Comparison of ENCODE assay signal across 8 mouse cellular contexts in the genomic region with DNA sequence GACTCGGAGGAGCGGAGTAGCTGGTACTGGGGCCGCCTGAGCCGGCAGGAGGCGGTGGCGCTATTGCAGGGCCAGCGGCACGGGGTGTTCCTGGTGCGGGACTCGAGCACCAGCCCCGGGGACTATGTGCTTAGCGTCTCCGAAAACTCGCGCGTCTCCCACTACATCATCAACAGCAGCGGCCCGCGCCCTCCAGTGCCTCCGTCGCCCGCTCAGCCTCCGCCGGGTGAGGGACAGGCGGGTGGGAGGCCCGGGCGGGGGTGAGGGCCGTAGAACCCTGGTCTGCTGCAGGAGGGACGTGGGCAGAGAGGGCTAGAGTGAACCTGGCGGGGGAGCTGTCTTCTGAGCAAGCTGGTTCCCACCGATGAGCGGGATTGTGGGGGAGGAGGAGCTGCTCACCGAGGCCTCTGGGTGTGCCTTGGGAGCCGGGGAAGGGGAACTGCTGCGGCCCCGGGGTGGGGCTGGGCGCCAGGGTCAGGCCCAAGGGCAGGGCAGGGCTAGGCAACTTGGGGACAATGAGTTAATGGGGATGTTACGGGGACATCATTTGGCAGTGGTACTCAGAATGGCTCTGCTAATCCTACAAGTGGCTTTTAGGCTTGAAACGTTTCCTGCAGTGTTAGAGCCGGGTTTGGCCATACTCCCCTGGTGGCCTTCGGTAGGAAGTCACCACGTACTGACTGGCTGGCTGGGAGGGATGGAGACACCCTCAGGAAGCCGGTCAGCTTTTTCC. TPM values are rescaled to one million over a fixed set of nuclear protein-coding genes. Genes with fewer than 3 reads are reported as not detected.
DNase-seq lines count a peak whose midpoint lies in the region; ATAC-seq and TF ChIP-seq lines count a peak whose summit lies in the region.

No protein-coding gene starts in this region.

- TF ChIP-seq POLR2A in cortical plate, adult 2 months (IDR thresholded peaks at IDR 0.05; ENCODE audit: extremely low read depth, insufficient read depth, low read length): no peak

- no peaks in the 10 kb centered on the region for H3K9me3 ChIP-seq in intestine, embryonic 15.5 days
- H3K9me3 ChIP-seq in limb, embryonic 15.5 days: no peaks in the 10 kb centered on the region
- H3K9me3 ChIP-seq in midbrain, embryonic 15.5 days: no peaks in the 10 kb centered on the region

- no peak for TF ChIP-seq CTCF in cortical plate, adult 2 months (IDR thresholded peaks at IDR 0.05; ENCODE audit: extremely low read depth, insufficient read depth, low read length)

- peak overlapping the region; percentile 95 for H3K4me3 ChIP-seq in cortical plate, adult 2 months (ENCODE audit: insufficient read depth, low read length)
- peak overlapping the region; percentile 100 for H3K4me3 ChIP-seq in intestine, embryonic 15.5 days (replicated peaks)
- peak overlapping the region; percentile 98 for H3K4me3 ChIP-seq in limb, embryonic 15.5 days
- peak overlapping the region; percentile 88 for H3K4me3 ChIP-seq in midbrain, embryonic 15.5 days

- no peaks in the 10 kb centered on the region; the same call in 1 of the 2 replicates for H3K36me3 ChIP-seq in intestine, embryonic 15.5 days
- peaks cover 19% of the 10 kb centered on the region; the same call in 1 of the 2 replicates for H3K36me3 ChIP-seq in limb, embryonic 15.5 days
- H3K36me3 ChIP-seq in midbrain, embryonic 15.5 days (replicated peaks): 0 out of 2 replicates have a peak, but pooled peaks cover 3% of the 10 kb centered on the region

- DNase-seq in urinary bladder, postnatal 14 days (ENCODE audit: low spot score): peak; percentile 58
- DNase-seq in urinary bladder, adult 2 months (ENCODE audit: low spot score): no peak
- peak; percentile 49 to 68 for DNase-seq in gastrocnemius, postnatal 4 days (ENCODE audit: low spot score in 2 of 2)
- DNase-seq in spleen, postnatal 10 days (ENCODE audit: low spot score in 2 of 2): peak; percentile 72 to 79

- under 1% methylated on average over 43 of the region's 43 CpGs for WGBS in intestine, embryonic 15.5 days
- WGBS in limb, embryonic 15.5 days: under 1% methylated on average over 42 of the region's 43 CpGs
- under 1% methylated on average over 43 of the region's 43 CpGs for WGBS in midbrain, embryonic 15.5 days

- no peaks in the 10 kb centered on the region for H3K27me3 ChIP-seq in intestine, embryonic 15.5 days (replicated peaks)
- H3K27me3 ChIP-seq in limb, embryonic 15.5 days: no peaks in the 10 kb centered on the region
- no peaks in the 10 kb centered on the region for H3K27me3 ChIP-seq in midbrain, embryonic 15.5 days (replicated peaks)

- H3K4me1 ChIP-seq in cortical plate, adult 2 months (ENCODE audit: control insufficient read depth, insufficient read depth, low read length): peaks cover 1% of the 10 kb centered on the region; the same call in 1 of the 2 replicates
- H3K4me1 ChIP-seq in intestine, embryonic 15.5 days (replicated peaks): peaks cover 10% of the 10 kb centered on the region
- H3K4me1 ChIP-seq in limb, embryonic 15.5 days: peaks cover 13% of the 10 kb centered on the region
- H3K4me1 ChIP-seq in midbrain, embryonic 15.5 days: peaks cover 21% of the 10 kb centered on the region

- peak overlapping the region; percentile 87 for H3K9ac ChIP-seq in intestine, embryonic 15.5 days
- peak overlapping the region; percentile 95 for H3K9ac ChIP-seq in limb, embryonic 15.5 days
- H3K9ac ChIP-seq in midbrain, embryonic 15.5 days: peak overlapping the region; percentile 94

- H3K4me2 ChIP-seq in intestine, embryonic 15.5 days (replicated peaks): peak overlapping the region; percentile 66
- H3K4me2 ChIP-seq in limb, embryonic 15.5 days: peak overlapping the region; percentile 64
- peak overlapping the region; percentile 79 for H3K4me2 ChIP-seq in midbrain, embryonic 15.5 days

- peak; percentile 78 for ATAC-seq in intestine, embryonic 15.5 days
- ATAC-seq in limb, embryonic 15.5 days (ENCODE audit: insufficient number of reproducible peaks, low FRiP score, low TSS enrichment, low read depth): peak; percentile 80
- ATAC-seq in midbrain, embryonic 15.5 days (replicated peaks): peak; percentile 84

- peak overlapping the region; percentile 90 for H3K27ac ChIP-seq in cortical plate, adult 2 months (ENCODE audit: insufficient read depth, low read length)
- H3K27ac ChIP-seq in intestine, embryonic 15.5 days: peak overlapping the region; percentile 97
- H3K27ac ChIP-seq in limb, embryonic 15.5 days: peak overlapping the region; percentile 96
- peak overlapping the region; percentile 93 for H3K27ac ChIP-seq in midbrain, embryonic 15.5 days

RNA-seq across cellular contexts. Expression of gene Crk, which starts 0.5 kb away (rescaled TPM):
- polyA plus RNA-seq in urinary bladder, adult 2 months (2012; rRNA removed): 84.0 and 86.6 TPM in 2 replicates
- polyA plus RNA-seq in cortical plate, adult 2 months (2012; rRNA removed): 80.5 and 82.5 TPM in 2 replicates
- total RNA-seq in gastrocnemius, postnatal 4 days (2021): 10 to 100 TPM; 67.5 to 76.6 TPM
- polyA plus RNA-seq in intestine, embryonic 15.5 days (2015; fragmentation: Nextera tagmentation; extraction: Ambion mirVana): 105 and 109 TPM in 2 replicates
- polyA plus RNA-seq in limb, embryonic 15.5 days (2015; fragmentation: Nextera tagmentation; extraction: Ambion mirVana): 109 and 117 TPM in 2 replicates
- polyA plus RNA-seq in midbrain, embryonic 15.5 days (2015; fragmentation: Nextera tagmentation; extraction: Ambion mirVana): 117 and 118 TPM in 2 replicates

RNA-seq across cellular contexts. Expression of gene Myo1c, which starts 29.3 kb away (rescaled TPM):
- 126 and 135 TPM in 2 replicates for polyA plus RNA-seq in urinary bladder, adult 2 months (2012; rRNA removed)
- 17.7 and 19.0 TPM in 2 replicates for polyA plus RNA-seq in cortical plate, adult 2 months (2012; rRNA removed)
- total RNA-seq in gastrocnemius, postnatal 4 days (2021): 10 to 100 TPM; 87.9 to 88.1 TPM
- 48.6 and 50.0 TPM in 2 replicates for polyA plus RNA-seq in intestine, embryonic 15.5 days (2015; fragmentation: Nextera tagmentation; extraction: Ambion mirVana)
- 63.8 and 66.7 TPM in 2 replicates for polyA plus RNA-seq in limb, embryonic 15.5 days (2015; fragmentation: Nextera tagmentation; extraction: Ambion mirVana)
- polyA plus RNA-seq in midbrain, embryonic 15.5 days (2015; fragmentation: Nextera tagmentation; extraction: Ambion mirVana): 9.4 and 9.8 TPM in 2 replicates

RNA-seq across cellular contexts. Expression of gene Inpp5k, which starts 48.8 kb away (rescaled TPM):
- 61.9 and 68.7 TPM in 2 replicates for polyA plus RNA-seq in urinary bladder, adult 2 months (2012; rRNA removed)
- 66.1 and 68.9 TPM in 2 replicates for polyA plus RNA-seq in cortical plate, adult 2 months (2012; rRNA removed)
- total RNA-seq in gastrocnemius, postnatal 4 days (2021): 10 to 100 TPM; 26.7 to 28.4 TPM
- 17.6 and 19.4 TPM in 2 replicates for polyA plus RNA-seq in intestine, embryonic 15.5 days (2015; fragmentation: Nextera tagmentation; extraction: Ambion mirVana)
- 22.3 and 28.3 TPM in 2 replicates for polyA plus RNA-seq in limb, embryonic 15.5 days (2015; fragmentation: Nextera tagmentation; extraction: Ambion mirVana)
- polyA plus RNA-seq in midbrain, embryonic 15.5 days (2015; fragmentation: Nextera tagmentation; extraction: Ambion mirVana): 45.1 and 47.0 TPM in 2 replicates

RNA-seq across cellular contexts. Expression of gene Ywhae, which starts 53.1 kb away (rescaled TPM):
- polyA plus RNA-seq in urinary bladder, adult 2 months (2012; rRNA removed): 334 and 359 TPM in 2 replicates
- polyA plus RNA-seq in cortical plate, adult 2 months (2012; rRNA removed): 955 and 987 TPM in 2 replicates
- 100 to 1,000 TPM; 749 to 818 TPM for total RNA-seq in gastrocnemius, postnatal 4 days (2021)
- 735 and 846 TPM in 2 replicates for polyA plus RNA-seq in intestine, embryonic 15.5 days (2015; fragmentation: Nextera tagmentation; extraction: Ambion mirVana)
- 697 and 700 TPM in 2 replicates for polyA plus RNA-seq in limb, embryonic 15.5 days (2015; fragmentation: Nextera tagmentation; extraction: Ambion mirVana)
- polyA plus RNA-seq in midbrain, embryonic 15.5 days (2015; fragmentation: Nextera tagmentation; extraction: Ambion mirVana): 1,262 and 1,349 TPM in 2 replicates
